Mouse (Mus musculus): Measurements from ENCODE around the gene Dynlt1f. TPM values are rescaled to one million over a fixed set of nuclear protein-coding genes. Genes with fewer than 3 reads are reported as not detected.
"Not testable (repeated sequence)": the region's sequence is repeated elsewhere in the genome, so short reads cannot be mapped to it uniquely, and the experiment has no call there.

Gene Dynlt1f
- polyA plus RNA-seq, 1 experiment from 2014 or later: 241 TPM

DNA sequence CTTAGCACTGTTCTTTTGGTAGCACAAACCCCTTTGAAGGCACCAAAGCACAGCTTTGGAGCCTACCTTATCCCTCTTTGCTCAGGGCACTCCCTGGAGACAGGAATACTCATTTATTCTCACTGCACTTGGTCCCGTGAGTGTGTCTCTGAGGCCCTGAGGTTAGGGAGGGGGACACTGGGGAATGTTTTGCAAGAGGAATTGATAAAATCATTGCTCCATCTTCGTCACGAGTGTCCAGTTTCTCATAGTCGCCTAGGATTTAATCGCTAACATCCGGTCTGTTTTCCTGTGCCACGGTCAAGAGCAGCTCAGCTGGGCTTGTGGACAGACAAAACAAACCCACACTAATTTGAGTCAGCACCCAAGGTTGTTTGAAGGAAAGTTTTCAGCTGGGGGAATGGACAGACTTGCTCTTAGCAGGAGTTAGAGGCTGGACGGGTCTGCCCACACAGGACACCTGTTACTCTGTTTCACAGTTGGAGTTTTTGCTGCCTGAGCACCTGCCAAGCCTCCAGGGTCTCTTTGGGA, 29.7 kb upstream of the Dynlt1f start:
- 16% methylated on average over 5 of the region's 8 CpGs for WGBS
- ATAC-seq (ENCODE audit: insufficient number of reproducible peaks, low FRiP score, low TSS enrichment, low read depth): peak; percentile 61
- H3K9ac ChIP-seq; H3K36me3 ChIP-seq; H3K4me2 ChIP-seq (replicated peaks); H3K4me1 ChIP-seq; H3K4me3 ChIP-seq (replicated peaks); H3K27me3 ChIP-seq; H3K27ac ChIP-seq (replicated peaks); H3K9me3 ChIP-seq (replicated peaks): not testable (repeated sequence)

GRCm38 (mm10) chr17:6684464-6685287, 29.0 kb upstream of the Dynlt1f start:
- not testable (repeated sequence) for H3K36me3 ChIP-seq

GRCm38 (mm10) chr17:6683702-6684101, 28.0 kb upstream of the Dynlt1f start:
- not testable (repeated sequence) for H3K27me3 ChIP-seq; ATAC-seq (ENCODE audit: insufficient number of reproducible peaks, low FRiP score, low TSS enrichment, low read depth); H3K9me3 ChIP-seq (replicated peaks); H3K4me1 ChIP-seq; H3K36me3 ChIP-seq; H3K4me3 ChIP-seq (replicated peaks); H3K4me2 ChIP-seq (replicated peaks); H3K9ac ChIP-seq; H3K27ac ChIP-seq (replicated peaks)
- WGBS: 88% methylated on average over 1 of the region's 5 CpGs

More at GRCm38 (mm10) chr17:6684464-6685287, 29.0 kb upstream of the Dynlt1f start:
- 0% methylated on average over 1 of the region's 4 CpGs for WGBS
- H3K27me3 ChIP-seq; H3K4me3 ChIP-seq (replicated peaks); H3K9me3 ChIP-seq (replicated peaks); H3K9ac ChIP-seq; H3K27ac ChIP-seq (replicated peaks); H3K4me2 ChIP-seq (replicated peaks); H3K4me1 ChIP-seq: not testable (repeated sequence)
- peak; percentile 61 for ATAC-seq (ENCODE audit: insufficient number of reproducible peaks, low FRiP score, low TSS enrichment, low read depth)

DNA sequence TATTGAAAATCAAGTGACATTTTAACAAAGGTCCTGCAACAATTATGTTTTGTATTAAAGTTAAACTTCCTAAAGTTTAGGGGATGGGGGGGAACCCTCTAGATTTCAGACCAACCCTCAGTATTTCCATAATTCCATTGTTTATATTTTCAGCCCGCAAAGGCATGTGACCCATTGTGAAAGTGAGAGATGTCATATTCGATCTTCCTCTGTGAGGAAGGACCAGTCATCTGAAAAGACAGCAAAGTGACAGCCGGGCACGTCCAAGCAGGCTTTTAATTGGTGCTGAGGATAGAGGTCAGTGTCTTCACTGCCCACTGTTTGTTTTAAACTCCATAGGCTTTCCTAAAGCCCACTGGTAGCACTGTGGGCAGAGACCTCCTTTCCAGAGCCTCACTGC, 26.0 kb upstream of the Dynlt1f start:
- H3K27ac ChIP-seq (replicated peaks); H3K4me2 ChIP-seq (replicated peaks); H3K9me3 ChIP-seq (replicated peaks); H3K36me3 ChIP-seq; H3K4me3 ChIP-seq (replicated peaks); H3K9ac ChIP-seq; ATAC-seq (ENCODE audit: insufficient number of reproducible peaks, low FRiP score, low TSS enrichment, low read depth); H3K4me1 ChIP-seq; H3K27me3 ChIP-seq: not testable (repeated sequence)
- WGBS: 69% methylated on average over 4 of the region's 4 CpGs

DNA sequence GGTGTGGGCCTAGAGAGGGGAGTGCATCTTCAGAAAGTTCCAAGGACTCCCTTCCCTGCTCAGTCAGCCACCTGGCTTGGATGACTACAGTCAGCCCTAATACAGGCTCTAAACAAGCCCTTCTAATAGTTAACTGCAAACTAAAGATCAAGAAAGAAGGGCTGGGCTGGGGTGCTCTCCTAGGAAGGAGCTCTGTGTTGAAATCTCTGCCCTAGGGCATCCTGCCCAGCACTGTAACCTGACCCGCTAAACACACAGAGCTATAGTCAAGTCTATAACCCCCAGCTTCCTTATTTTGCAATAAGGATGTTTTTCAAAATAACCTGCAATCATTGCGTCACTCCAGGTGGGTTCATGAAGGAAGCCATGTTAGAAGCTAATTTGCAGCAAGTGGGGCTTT, 22.4 kb upstream of the Dynlt1f start:
- not testable (repeated sequence) for H3K4me1 ChIP-seq; H3K9ac ChIP-seq; H3K4me2 ChIP-seq (replicated peaks); H3K4me3 ChIP-seq (replicated peaks); H3K27ac ChIP-seq (replicated peaks); H3K36me3 ChIP-seq; H3K27me3 ChIP-seq; H3K9me3 ChIP-seq (replicated peaks)
- WGBS: 0% methylated on average over 1 of the region's 2 CpGs
- ATAC-seq (ENCODE audit: insufficient number of reproducible peaks, low FRiP score, low TSS enrichment, low read depth): peak; percentile 49; the same call in 1 of the 2 replicates

DNA sequence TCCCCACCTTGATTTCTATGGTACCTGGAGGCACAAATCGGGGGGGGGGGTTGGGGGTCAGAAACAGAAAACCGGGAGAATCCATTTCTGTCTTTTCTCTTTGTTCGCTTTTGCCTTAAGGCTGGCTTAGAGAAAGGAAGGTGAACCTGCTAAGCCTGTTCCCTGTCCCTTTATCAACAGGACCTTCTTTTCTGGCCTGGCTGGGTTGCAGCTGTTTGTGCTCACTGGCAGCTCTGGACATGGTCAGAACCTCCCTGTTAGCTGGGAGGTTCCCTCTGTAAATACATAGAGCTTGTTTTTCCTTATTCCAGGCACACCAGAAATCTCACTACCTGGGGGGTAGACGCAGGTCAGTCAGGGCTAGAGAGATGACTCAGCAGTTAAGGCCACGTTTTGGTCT, 18.6 kb upstream of the Dynlt1f start:
- H3K27ac ChIP-seq (replicated peaks); H3K27me3 ChIP-seq; H3K4me3 ChIP-seq (replicated peaks); H3K36me3 ChIP-seq; H3K4me1 ChIP-seq; H3K4me2 ChIP-seq (replicated peaks); ATAC-seq (ENCODE audit: insufficient number of reproducible peaks, low FRiP score, low TSS enrichment, low read depth); H3K9ac ChIP-seq; H3K9me3 ChIP-seq (replicated peaks): not testable (repeated sequence)
- WGBS: 44% methylated on average over 5 of the region's 5 CpGs

GRCm38 (mm10) chr17:6668522-6668921, 12.8 kb upstream of the Dynlt1f start:
- H3K4me2 ChIP-seq (replicated peaks); H3K9me3 ChIP-seq (replicated peaks); H3K27ac ChIP-seq (replicated peaks); H3K4me3 ChIP-seq (replicated peaks); H3K27me3 ChIP-seq; H3K4me1 ChIP-seq; ATAC-seq (ENCODE audit: insufficient number of reproducible peaks, low FRiP score, low TSS enrichment, low read depth); H3K36me3 ChIP-seq; H3K9ac ChIP-seq: not testable (repeated sequence)
- no CpG with 5 or more reads among the region's 6 CpGs for WGBS

GRCm38 (mm10) chr17:6665389-6665788, 9.7 kb upstream of the Dynlt1f start:
- H3K36me3 ChIP-seq; H3K4me2 ChIP-seq (replicated peaks); H3K4me3 ChIP-seq (replicated peaks); H3K9me3 ChIP-seq (replicated peaks); H3K4me1 ChIP-seq; H3K9ac ChIP-seq; ATAC-seq (ENCODE audit: insufficient number of reproducible peaks, low FRiP score, low TSS enrichment, low read depth); H3K27ac ChIP-seq (replicated peaks); H3K27me3 ChIP-seq: not testable (repeated sequence)
- WGBS: 90% methylated on average over 4 of the region's 5 CpGs

GRCm38 (mm10) chr17:6662840-6663239, 7.1 kb upstream of the Dynlt1f start:
- H3K9me3 ChIP-seq (replicated peaks); H3K27ac ChIP-seq (replicated peaks): not testable (repeated sequence)
- 43% methylated on average over 3 of the region's 3 CpGs for WGBS

GRCm38 (mm10) chr17:6661093-6661816, 5.6 kb upstream of the Dynlt1f start:
- not testable (repeated sequence) for H3K27ac ChIP-seq (replicated peaks); H3K9me3 ChIP-seq (replicated peaks)

More at GRCm38 (mm10) chr17:6662840-6663239, 7.1 kb upstream of the Dynlt1f start:
- not testable (repeated sequence) for H3K4me3 ChIP-seq (replicated peaks); H3K9ac ChIP-seq; H3K4me1 ChIP-seq; ATAC-seq (ENCODE audit: insufficient number of reproducible peaks, low FRiP score, low TSS enrichment, low read depth); H3K36me3 ChIP-seq; H3K27me3 ChIP-seq; H3K4me2 ChIP-seq (replicated peaks)

GRCm38 (mm10) chr17:6660589-6660988, 4.9 kb upstream of the Dynlt1f start:
- H3K4me1 ChIP-seq; H3K27me3 ChIP-seq; ATAC-seq (ENCODE audit: insufficient number of reproducible peaks, low FRiP score, low TSS enrichment, low read depth); H3K4me2 ChIP-seq (replicated peaks); H3K27ac ChIP-seq (replicated peaks); H3K36me3 ChIP-seq; H3K9me3 ChIP-seq (replicated peaks); H3K9ac ChIP-seq; H3K4me3 ChIP-seq (replicated peaks): not testable (repeated sequence)
- 65% methylated on average over 6 of the region's 6 CpGs for WGBS

More at GRCm38 (mm10) chr17:6661093-6661816, 5.6 kb upstream of the Dynlt1f start:
- H3K4me1 ChIP-seq; H3K27me3 ChIP-seq; H3K9ac ChIP-seq; H3K36me3 ChIP-seq; H3K4me2 ChIP-seq (replicated peaks); H3K4me3 ChIP-seq (replicated peaks): not testable (repeated sequence)
- ATAC-seq (ENCODE audit: insufficient number of reproducible peaks, low FRiP score, low TSS enrichment, low read depth): 0 out of 2 replicates have a peak, but pooled peaks have one; percentile 32
- WGBS: 35% methylated on average over 9 of the region's 11 CpGs

Data from embryonic facial prominence, embryonic 15.5 days (tissue).